Mouse (Mus musculus) heart, postnatal 0 days (tissue): Measurements from ENCODE around the gene Dab1. TPM values are rescaled to one million over a fixed set of nuclear protein-coding genes. Genes with fewer than 3 reads are reported as not detected.

Source experiments
- ATAC-seq: fragments of 200-750 bp; cut with Nextera tagmentation; 2 replicates; pipeline ENCODE4 v1.8.0; 2017; ENCODE audit warnings: low read depth, moderate number of reproducible peaks, moderate library complexity; ENCODE audit not compliant: insufficient read depth
- DNase-seq: peaks from one replicate; pipeline ENCODE4 v3.0.0-alpha.2; 2016; ENCODE audit warnings: low spot score
- H3K27ac ChIP-seq: fragments of 300-500 bp; sonication (generic); 2 replicates; pipeline ENCODE4 v1.5.1; 2014; ENCODE audit warnings: low read depth, mild to moderate bottlenecking
- H3K27me3 ChIP-seq: fragments of 300-500 bp; sonication (generic); 2 replicates; pipeline ENCODE4 v1.6.1; 2014; ENCODE audit warnings: low read length, mixed read lengths; ENCODE audit not compliant: control insufficient read depth, insufficient read depth
- H3K36me3 ChIP-seq: fragments of 300-500 bp; sonication (generic); replicated peaks from 2 replicates; pipeline ENCODE4 v1.6.1; 2014; ENCODE audit warnings: low read length, mixed read lengths; ENCODE audit not compliant: control insufficient read depth, insufficient read depth
- H3K4me1 ChIP-seq: fragments of 300-500 bp; sonication (generic); 2 replicates; pipeline ENCODE4 v1.6.1; 2014; ENCODE audit warnings: antibody characterized with exemption; ENCODE audit not compliant: control insufficient read depth, insufficient read depth
- H3K4me2 ChIP-seq: fragments of 300-500 bp; sonication (generic); 2 replicates; pipeline ENCODE4 v1.6.1; 2014; ENCODE audit warnings: low read depth, mild to moderate bottlenecking, low read length, moderate library complexity
- H3K4me3 ChIP-seq: fragments of 300-500 bp; sonication (generic); 2 replicates; pipeline ENCODE4 v1.5.1; 2014; ENCODE audit warnings: low read depth, low read length
- H3K9ac ChIP-seq: fragments of 300-500 bp; sonication (generic); replicated peaks from 2 replicates; pipeline ENCODE4 v1.6.1; 2014; ENCODE audit warnings: low read depth, low read length, mixed read lengths
- H3K9me3 ChIP-seq: fragments of 300-500 bp; sonication (generic); replicated peaks from 2 replicates; pipeline ENCODE4 v1.6.1; 2016; ENCODE audit warnings: low read length; ENCODE audit not compliant: control insufficient read depth
- CTCF ChIP-seq: IDR thresholded peaks from 2 replicates; pipeline ENCODE4 v1.5.1; 2016; ENCODE audit warnings: antibody characterized with exemption, control low read depth, low read depth
- EP300 ChIP-seq: IDR thresholded peaks from 2 replicates; pipeline ENCODE4 v1.6.1; 2016; ENCODE audit warnings: antibody characterized with exemption, low read depth
- WGBS: fragments of 180-500 bp; shearing (Covaris S2); extraction: QIAGEN DNeasy Blood & Tissue Kit; methylation state at CpG from one replicate; pipeline ENCODE4 v1.1.7; 2014; 5-methylcytosine and 5-hydroxymethylcytosine counted together
- polyA plus RNA-seq: library from polyadenylated mRNA; unstranded; fragments of >200 nt; fragmentation: Nextera tagmentation; extraction: Ambion mirVana; gene quantifications from 2 replicates; pipeline ENCODE4 v1.2.1, GENCODE M21; 2015
- total RNA-seq: library from RNA; depleted of rRNA; stranded (reverse); fragments of >200 nt; gene quantifications from 2 replicates; pipeline ENCODE4 v1.2.3, GENCODE M21; 2014; ENCODE audit warnings: low replicate concordance

The Dab1 gene
- total and polyA plus RNA-seq, 2 experiments from 2014 or later = 0.27 TPM; not detected in 1

DNA sequence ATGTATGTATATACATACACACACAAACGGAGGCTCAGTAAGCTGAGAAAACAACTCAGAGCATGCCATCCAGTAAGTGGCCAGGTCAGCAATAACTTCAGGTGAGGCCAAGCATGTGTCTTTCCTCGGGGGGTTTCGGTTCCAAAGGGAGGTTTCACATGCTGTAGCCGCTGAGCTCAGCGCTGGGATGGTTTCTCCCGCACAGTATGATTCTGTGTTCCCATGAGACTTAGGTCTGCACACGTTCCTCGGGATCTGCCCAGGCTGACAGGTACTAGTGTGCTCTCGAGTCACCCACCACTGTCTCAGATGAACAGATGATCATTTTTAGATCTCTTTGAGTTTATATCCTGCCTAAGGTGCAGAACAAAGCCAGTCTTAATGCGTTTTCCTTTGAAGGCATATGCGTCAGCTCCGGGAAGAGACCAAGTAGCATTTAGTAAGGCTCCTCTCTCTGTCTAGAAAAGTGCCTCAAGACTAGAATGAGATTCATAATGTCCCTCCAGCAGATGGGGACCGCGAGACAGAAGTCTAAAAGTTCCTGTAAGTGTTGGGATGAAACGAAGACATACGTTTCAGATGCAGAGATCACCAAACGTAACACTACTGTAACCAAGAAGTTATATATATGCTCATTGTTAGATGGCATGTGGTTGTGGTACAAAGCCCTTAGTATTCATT is 932.4 kb downstream of the Dab1 start:
- Histone ChIP-seq H3K4me2 (no peak overlapping the region), H3K4me1 (no peaks in the 10 kb centered on the region), H3K9me3 (no peaks in the 10 kb centered on the region), H3K27ac (no peak overlapping the region), H3K9ac (no peak overlapping the region), H3K36me3 (no peaks in the 10 kb centered on the region), H3K4me3 (no peak overlapping the region), H3K27me3 (no peaks in the 10 kb centered on the region)
- 85% methylated on average over 17 of the region's 17 CpGs for WGBS
- DNase-seq = no peak
- TF ChIP-seq EP300 = no peak
- no peak for TF ChIP-seq CTCF
- no peak for ATAC-seq

DNA sequence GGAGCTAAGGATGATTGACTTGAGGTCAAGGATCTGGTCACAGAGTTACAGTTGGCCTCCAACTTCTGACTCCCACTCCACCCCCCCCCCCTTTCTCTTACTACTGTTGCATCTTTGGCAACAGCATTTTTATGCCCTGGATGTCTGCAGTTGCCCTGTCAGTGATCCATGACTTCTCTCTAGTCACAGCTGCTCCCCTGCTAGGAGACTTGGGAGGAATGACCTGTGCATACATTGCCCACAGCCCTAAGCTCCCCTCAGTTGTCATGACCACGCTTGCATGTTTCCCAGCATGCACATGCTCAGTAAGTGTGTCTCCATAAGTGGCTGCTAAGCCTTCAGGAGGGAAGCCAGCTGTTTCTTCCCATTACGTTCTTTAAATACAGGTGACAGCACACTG is 936.2 kb downstream of the Dab1 start:
- H3K36me3 ChIP-seq = no peaks in the 10 kb centered on the region
- H3K4me3 ChIP-seq = no peak overlapping the region
- no peaks in the 10 kb centered on the region for H3K9me3 ChIP-seq
- DNase-seq (no peak), ATAC-seq (no peak)
- H3K27me3 ChIP-seq = no peaks in the 10 kb centered on the region
- TF ChIP-seq CTCF = no peak
- TF ChIP-seq EP300 = no peak
- WGBS = 63% methylated on average over 2 of the region's 2 CpGs
- H3K27ac ChIP-seq = no peak overlapping the region
- H3K9ac ChIP-seq = no peak overlapping the region
- H3K4me1 ChIP-seq = no peaks in the 10 kb centered on the region
- no peak overlapping the region for H3K4me2 ChIP-seq

DNA sequence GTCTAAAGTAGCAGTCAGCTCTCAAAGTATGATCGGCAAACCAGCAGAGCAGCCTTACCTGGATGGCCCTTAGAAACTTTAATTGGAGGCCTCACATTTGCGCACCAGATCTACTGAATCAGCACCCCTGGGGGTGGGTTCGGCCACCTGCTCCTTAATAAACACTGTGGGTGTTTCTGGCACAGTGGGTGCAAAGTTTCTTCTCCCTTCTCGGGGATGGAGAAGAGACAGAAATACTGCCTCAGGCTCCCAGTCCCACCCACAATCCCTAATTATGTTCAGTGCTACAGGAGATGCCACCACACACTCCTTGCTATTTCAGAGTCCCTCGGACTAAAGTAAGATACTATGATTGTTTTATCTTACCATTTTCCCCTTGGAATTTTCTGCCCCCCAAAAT is 944.4 kb downstream of the Dab1 start:
- DNase-seq = no peak
- no peak overlapping the region for H3K4me3 ChIP-seq
- ATAC-seq = no peak
- no peaks in the 10 kb centered on the region for H3K9me3 ChIP-seq
- H3K36me3 ChIP-seq = no peaks in the 10 kb centered on the region
- H3K4me1 ChIP-seq = no peaks in the 10 kb centered on the region
- H3K27ac ChIP-seq = no peak overlapping the region
- H3K27me3 ChIP-seq = no peaks in the 10 kb centered on the region
- no peak overlapping the region for H3K9ac ChIP-seq
- TF ChIP-seq EP300 (no peak), CTCF (no peak)
- no peak overlapping the region for H3K4me2 ChIP-seq
- 73% methylated on average over 5 of the region's 5 CpGs for WGBS

DNA sequence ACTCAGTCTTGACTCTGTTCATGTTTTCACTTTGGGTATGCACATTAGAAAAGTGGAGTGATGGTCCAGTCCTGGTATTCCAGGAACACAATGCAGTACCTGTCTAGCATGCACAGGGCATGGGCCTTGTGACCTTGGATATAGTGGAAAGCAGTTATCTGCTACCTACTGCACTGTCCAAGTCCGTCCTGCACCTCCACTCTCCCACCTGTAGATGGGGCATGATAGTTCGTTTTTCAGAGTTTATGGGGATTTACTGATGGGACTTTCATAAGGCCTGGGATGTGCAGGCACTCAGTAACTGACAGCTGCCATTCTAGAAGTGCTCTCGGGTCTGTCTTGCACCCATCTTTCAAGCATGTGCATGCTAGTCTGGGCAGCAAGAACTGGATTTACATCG is 951.4 kb downstream of the Dab1 start:
- no peaks in the 10 kb centered on the region for H3K4me1 ChIP-seq
- whole genome bisulfite sequencing = 65% methylated on average over 4 of the region's 4 CpGs
- H3K4me2 ChIP-seq = no peak overlapping the region
- no peaks in the 10 kb centered on the region for H3K27me3 ChIP-seq
- no peak overlapping the region for H3K9ac ChIP-seq
- no peaks in the 10 kb centered on the region for H3K36me3 ChIP-seq
- no peak overlapping the region for H3K27ac ChIP-seq
- no peaks in the 10 kb centered on the region for H3K9me3 ChIP-seq
- ATAC-seq (no peak), DNase-seq (no peak)
- H3K4me3 ChIP-seq = no peak overlapping the region
- TF ChIP-seq EP300 = no peak
- peak; percentile 9; the same call in 1 of the 2 replicates for TF ChIP-seq CTCF

DNA sequence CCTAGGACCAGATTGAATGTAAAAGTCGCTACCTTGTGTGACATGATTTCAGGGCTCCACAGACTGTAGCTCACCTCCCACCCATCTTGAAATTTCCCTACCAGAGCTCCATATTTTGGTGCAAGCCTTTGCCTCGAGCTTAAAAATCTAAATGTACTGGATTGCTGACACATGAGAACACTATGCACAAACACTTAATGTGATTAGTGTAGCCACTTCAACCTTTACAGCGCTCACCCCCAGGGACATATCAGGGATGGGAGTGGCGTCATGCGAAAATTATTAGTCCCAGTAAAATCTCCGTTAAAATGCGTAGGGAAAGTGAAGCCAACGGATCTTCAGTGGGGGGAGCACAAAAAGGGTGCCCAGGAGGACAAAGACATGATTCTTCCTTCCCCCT is 953.3 kb downstream of the Dab1 start:
- Histone ChIP-seq H3K4me3 (no peak overlapping the region), H3K27ac (no peak overlapping the region), H3K9me3 (no peaks in the 10 kb centered on the region), H3K4me1 (no peaks in the 10 kb centered on the region), H3K27me3 (no peaks in the 10 kb centered on the region), H3K4me2 (no peak overlapping the region), H3K36me3 (no peaks in the 10 kb centered on the region), H3K9ac (no peak overlapping the region)
- TF ChIP-seq EP300 = no peak
- no peak for TF ChIP-seq CTCF
- no peak for DNase-seq
- no peak for ATAC-seq
- 68% methylated on average over 8 of the region's 8 CpGs for WGBS

DNA sequence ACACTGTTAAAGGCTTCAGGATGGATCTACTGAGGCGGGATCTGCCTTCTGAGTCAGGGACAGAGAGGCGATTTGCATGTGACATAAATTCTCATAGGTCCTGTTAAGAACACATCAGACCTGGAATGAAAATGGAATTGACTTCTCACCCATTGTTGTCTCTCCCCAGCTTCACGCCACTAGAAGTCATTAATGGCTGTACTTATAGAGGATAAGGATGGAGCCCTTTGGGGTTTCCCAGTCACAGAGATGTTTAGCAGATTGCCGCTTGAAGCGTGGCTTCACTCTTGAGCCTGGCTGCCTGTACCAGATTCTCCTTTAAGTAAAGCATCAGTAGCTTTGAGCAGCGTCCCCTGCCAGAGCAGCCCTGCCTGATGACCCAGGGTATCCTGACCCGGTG is 954.3 kb downstream of the Dab1 start:
- H3K4me3 ChIP-seq = no peak overlapping the region
- no peak for TF ChIP-seq CTCF
- WGBS = 68% methylated on average over 7 of the region's 7 CpGs
- no peaks in the 10 kb centered on the region for H3K9me3 ChIP-seq
- H3K4me2 ChIP-seq = no peak overlapping the region
- no peak for ATAC-seq
- no peaks in the 10 kb centered on the region for H3K36me3 ChIP-seq
- H3K4me1 ChIP-seq = no peaks in the 10 kb centered on the region
- DNase-seq = no peak
- no peak overlapping the region for H3K9ac ChIP-seq
- no peaks in the 10 kb centered on the region for H3K27me3 ChIP-seq
- no peak overlapping the region for H3K27ac ChIP-seq
